Mouse (Mus musculus) midbrain, embryonic 16.5 days (tissue): Measurements from ENCODE around the gene Tmprss7. TPM values are rescaled to one million over a fixed set of nuclear protein-coding genes. Genes with fewer than 3 reads are reported as not detected.

ENCODE experiments used
- ATAC-seq: fragments of 200-750 bp; cut with Nextera tagmentation; 2 replicates; pipeline ENCODE4 v1.8.0; 2017; ENCODE audit warnings: moderate TSS enrichment
- H3K27ac ChIP-seq: fragments of 300-500 bp; sonication (generic); 2 replicates; pipeline ENCODE4 v1.5.1; 2014; ENCODE audit warnings: mild to moderate bottlenecking, low read length, mixed read lengths
- H3K27me3 ChIP-seq: fragments of 300-500 bp; sonication (generic); 2 replicates; pipeline ENCODE4 v1.6.1; 2014; ENCODE audit warnings: low read depth, low read length, mixed read lengths; ENCODE audit not compliant: control insufficient read depth, insufficient read depth
- H3K36me3 ChIP-seq: fragments of 300-500 bp; sonication (generic); 2 replicates; pipeline ENCODE4 v1.6.1; 2014; ENCODE audit warnings: mild to moderate bottlenecking, low read length, moderate library complexity, mixed read lengths; ENCODE audit not compliant: control insufficient read depth, insufficient read depth
- H3K4me1 ChIP-seq: fragments of 300-500 bp; sonication (generic); 2 replicates; pipeline ENCODE4 v1.6.1; 2014; ENCODE audit warnings: mild to moderate bottlenecking, low read length, mixed read lengths; ENCODE audit not compliant: control insufficient read depth, insufficient read depth
- H3K4me2 ChIP-seq: fragments of 300-500 bp; sonication (generic); 2 replicates; pipeline ENCODE4 v1.6.1; 2014; ENCODE audit warnings: mild to moderate bottlenecking, low read length, mixed read lengths
- H3K4me3 ChIP-seq: fragments of 300-500 bp; sonication (generic); 2 replicates; pipeline ENCODE4 v1.5.1; 2014; ENCODE audit warnings: low read depth, mild to moderate bottlenecking, low read length, moderate library complexity, mixed read lengths
- H3K9ac ChIP-seq: fragments of 300-500 bp; sonication (generic); 2 replicates; pipeline ENCODE4 v1.6.1; 2014; ENCODE audit warnings: low read depth, low read length, mixed read lengths
- H3K9me3 ChIP-seq: fragments of 300-500 bp; sonication (generic); replicated peaks from 2 replicates; pipeline ENCODE4 v1.6.1; 2014; ENCODE audit warnings: mild to moderate bottlenecking, low read length, mixed read lengths; ENCODE audit not compliant: control insufficient read depth, poor library complexity, severe bottlenecking
- WGBS: fragments of 180-500 bp; shearing (Covaris S2); extraction: QIAGEN DNeasy Blood & Tissue Kit; methylation state at CpG from one replicate; pipeline ENCODE4 v1.1.7; 2014; 5-methylcytosine and 5-hydroxymethylcytosine counted together
- polyA plus RNA-seq: library from polyadenylated mRNA; unstranded; fragments of >200 nt; fragmentation: Nextera tagmentation; extraction: Ambion mirVana; gene quantifications from 2 replicates; pipeline ENCODE4 v1.2.1, GENCODE M21; 2015

Gene Tmprss7
- polyA plus RNA-seq, 1 experiment from 2014 or later, result 0.93 TPM

DNA sequence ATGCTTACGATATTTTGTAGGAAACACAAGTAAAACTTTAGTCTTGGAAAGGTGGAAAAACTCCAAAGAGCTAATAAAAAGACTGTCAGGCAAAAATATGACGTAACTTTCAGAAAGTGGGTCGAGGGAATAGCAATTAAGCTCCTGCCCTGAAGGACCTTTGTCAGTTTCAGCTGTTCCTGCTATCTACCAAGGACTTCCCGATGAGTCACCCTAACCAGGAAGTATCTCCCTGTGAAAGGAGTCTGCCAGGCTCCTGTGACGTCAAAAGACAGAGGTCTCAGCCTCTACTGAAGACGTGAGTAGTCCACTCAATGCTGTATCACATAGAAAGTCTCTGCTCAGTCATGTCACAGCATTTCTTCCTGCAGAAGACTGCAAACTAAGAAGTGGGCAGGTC lies 49.1 kb downstream of the Tmprss7 start:
- H3K4me2 ChIP-seq, result no peak overlapping the region
- H3K27me3 ChIP-seq, result no peaks in the 10 kb centered on the region
- H3K27ac ChIP-seq, result no peak overlapping the region
- H3K4me3 ChIP-seq, result no peak overlapping the region
- no peak for ATAC-seq
- 80% methylated on average over 6 of the region's 6 CpGs for WGBS
- no peaks in the 10 kb centered on the region for H3K4me1 ChIP-seq
- H3K9ac ChIP-seq, result no peak overlapping the region
- no peaks in the 10 kb centered on the region for H3K36me3 ChIP-seq
- H3K9me3 ChIP-seq, result no peaks in the 10 kb centered on the region

DNA sequence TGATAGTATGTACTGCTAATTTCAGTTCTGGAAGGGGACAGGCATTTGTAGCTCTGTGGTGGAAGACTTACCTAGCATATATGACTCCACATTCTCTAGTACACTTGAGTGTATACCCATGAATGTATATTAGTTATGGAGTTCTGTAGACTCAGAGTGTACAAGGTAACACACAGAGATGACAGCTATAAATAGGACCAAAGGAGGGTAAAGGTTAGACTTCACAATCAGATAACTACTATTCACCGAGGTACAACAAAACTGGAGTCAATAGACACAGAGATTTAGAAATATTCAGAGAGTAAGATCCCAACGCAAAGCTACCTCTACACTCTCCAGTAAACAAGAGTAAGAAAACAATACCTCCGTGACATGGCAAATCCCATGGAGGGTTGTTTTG lies 49.5 kb downstream of the Tmprss7 start:
- no peak for ATAC-seq
- Histone ChIP-seq H3K4me2 (no peak overlapping the region), H3K9ac (no peak overlapping the region), H3K4me1 (no peaks in the 10 kb centered on the region), H3K36me3 (no peaks in the 10 kb centered on the region), H3K27ac (no peak overlapping the region), H3K4me3 (no peak overlapping the region), H3K27me3 (no peaks in the 10 kb centered on the region), H3K9me3 (no peaks in the 10 kb centered on the region)
- WGBS, result 92% methylated on average over 3 of the region's 3 CpGs

DNA sequence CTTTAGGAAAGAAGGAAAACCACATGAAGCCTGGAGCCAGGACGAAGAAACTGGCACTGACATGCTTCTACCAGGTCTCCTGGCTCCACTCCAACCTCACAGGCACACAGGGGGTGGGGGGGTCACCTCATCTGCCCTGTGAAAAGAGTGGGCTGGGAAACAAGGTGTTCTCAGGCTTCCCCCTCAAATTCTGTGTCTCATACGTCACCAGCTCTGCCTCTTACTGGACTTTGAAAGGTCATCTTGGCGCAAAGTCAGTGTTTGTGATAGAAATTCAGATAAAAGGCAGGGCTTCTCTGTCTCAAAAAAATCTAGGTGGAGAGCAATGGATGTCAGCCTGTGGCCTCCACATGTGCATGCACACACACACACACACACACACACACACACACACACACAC lies 52.2 kb downstream of the Tmprss7 start:
- Histone ChIP-seq H3K36me3 (no peaks in the 10 kb centered on the region), H3K9ac (no peak overlapping the region), H3K27ac (no peak overlapping the region), H3K27me3 (no peaks in the 10 kb centered on the region), H3K4me2 (no peak overlapping the region), H3K4me3 (no peak overlapping the region), H3K4me1 (no peaks in the 10 kb centered on the region), H3K9me3 (no peaks in the 10 kb centered on the region)
- no peak for ATAC-seq
- 79% methylated on average over 3 of the region's 3 CpGs for WGBS

DNA sequence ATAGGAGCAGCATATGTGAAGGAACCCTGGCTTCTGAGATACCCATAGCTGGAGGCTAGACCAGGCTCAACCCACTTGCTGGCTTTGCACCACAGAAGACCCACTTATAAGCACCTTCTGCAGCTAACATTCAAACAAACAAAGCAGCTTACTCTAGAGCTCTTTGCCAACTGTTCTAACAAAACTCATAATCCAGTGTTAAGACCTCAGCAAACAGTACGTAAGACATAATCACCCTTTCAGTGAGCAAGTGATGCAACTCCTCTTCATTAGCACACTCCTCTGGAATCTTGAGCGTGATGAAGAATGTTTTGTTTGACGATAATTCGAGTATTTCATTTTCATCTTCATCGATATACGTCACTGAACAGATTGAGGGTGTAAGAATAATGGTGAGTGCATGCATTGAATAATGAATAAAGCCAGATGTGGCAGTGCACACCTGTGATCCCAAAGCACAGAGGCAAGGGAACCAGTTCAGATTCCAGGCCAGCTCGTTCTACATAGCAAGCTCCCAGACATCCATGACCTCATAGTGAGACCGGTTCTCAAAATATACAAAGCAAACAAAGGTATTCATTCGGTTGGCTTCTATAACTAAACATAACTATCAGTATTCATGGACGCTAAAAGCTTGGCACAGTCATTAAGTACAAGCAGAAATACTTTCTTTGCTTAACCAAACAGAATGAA lies 53.2 kb downstream of the Tmprss7 start:
- Histone ChIP-seq H3K4me2 (no peak overlapping the region), H3K36me3 (no peaks in the 10 kb centered on the region), H3K4me1 (no peaks in the 10 kb centered on the region), H3K4me3 (no peak overlapping the region), H3K9ac (no peak overlapping the region), H3K27me3 (no peaks in the 10 kb centered on the region), H3K9me3 (no peaks in the 10 kb centered on the region), H3K27ac (no peak overlapping the region)
- 85% methylated on average over 10 of the region's 10 CpGs for WGBS
- no peak for ATAC-seq

DNA sequence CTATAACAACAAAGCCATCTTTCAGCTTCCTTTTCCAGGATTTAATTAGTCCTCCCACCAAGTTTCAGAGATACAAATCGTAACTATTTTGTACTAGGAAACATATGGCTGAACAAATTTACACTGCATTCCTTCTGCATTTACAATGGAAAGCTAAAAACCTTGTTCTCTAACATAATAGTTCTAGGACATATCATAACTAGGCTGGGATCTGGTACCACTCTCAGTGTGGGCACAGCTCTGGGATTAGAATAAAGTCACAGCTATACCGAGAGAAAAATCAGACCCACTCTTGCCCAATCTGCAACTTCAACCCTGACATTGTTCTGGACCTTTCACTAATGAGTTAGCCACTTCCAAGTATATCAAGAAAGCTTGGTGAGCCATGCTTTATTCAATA lies 57.6 kb downstream of the Tmprss7 start:
- Histone ChIP-seq H3K27me3 (no peaks in the 10 kb centered on the region), H3K36me3 (no peaks in the 10 kb centered on the region), H3K9ac (no peak overlapping the region), H3K4me3 (no peak overlapping the region), H3K9me3 (no peaks in the 10 kb centered on the region), H3K4me1 (no peaks in the 10 kb centered on the region), H3K4me2 (no peak overlapping the region), H3K27ac (no peak overlapping the region)
- WGBS, result 87% methylated on average over 2 of the region's 2 CpGs
- ATAC-seq, result no peak

DNA sequence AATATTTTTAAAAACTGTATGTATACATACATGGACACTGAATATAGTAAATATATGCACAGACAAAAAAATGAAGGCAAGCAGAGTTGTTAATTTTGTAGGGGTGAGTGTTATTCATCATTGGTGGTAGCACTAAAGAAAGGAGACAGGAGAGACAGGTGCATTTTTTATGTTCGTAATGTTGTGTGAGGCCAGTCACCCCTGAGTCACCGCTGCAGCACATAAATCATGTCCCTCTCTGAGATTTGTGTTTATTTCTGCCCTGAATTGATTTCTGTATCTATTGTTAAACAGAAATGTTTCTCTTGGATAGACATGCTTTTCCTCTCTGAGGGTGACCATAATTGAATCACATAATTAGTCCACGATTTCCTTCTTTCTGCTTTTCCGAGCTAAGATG lies 61.0 kb downstream of the Tmprss7 start:
- no peaks in the 10 kb centered on the region for H3K27me3 ChIP-seq
- no peak for ATAC-seq
- 87% methylated on average over 4 of the region's 4 CpGs for WGBS

DNA sequence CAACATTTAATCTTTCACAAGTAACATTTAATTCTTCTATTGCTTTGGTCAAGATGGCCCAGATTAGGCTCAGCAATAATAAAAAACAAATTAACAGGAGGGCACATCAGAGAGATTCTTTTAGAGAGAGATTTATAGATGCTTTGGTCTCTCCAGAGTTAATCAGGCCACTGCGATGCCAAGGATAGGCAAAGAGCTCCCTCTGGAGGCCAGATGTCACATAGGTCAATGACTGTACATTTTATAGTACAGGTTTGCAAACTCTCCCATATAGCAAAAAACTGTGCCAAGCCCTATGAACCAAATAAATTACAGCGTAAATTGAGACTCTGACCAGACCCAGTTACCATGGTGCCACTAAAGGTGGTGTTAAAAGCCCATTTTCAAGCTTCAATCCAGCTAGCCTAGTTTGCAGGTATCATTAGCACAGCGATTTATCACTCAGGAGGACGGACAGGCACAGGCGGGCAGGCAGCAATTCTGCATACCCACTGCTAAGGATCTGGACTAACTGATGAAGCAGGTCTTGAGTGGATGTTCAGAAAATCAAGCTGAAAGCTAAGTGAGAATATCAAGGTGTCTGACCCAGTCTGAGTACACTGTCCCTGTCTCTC lies 63.0 kb downstream of the Tmprss7 start:
- Histone ChIP-seq H3K9me3 (no peaks in the 10 kb centered on the region), H3K27me3 (no peaks in the 10 kb centered on the region), H3K36me3 (no peaks in the 10 kb centered on the region), H3K4me3 (no peak overlapping the region), H3K27ac (no peak overlapping the region), H3K9ac (no peak overlapping the region), H3K4me2 (no peak overlapping the region), H3K4me1 (no peaks in the 10 kb centered on the region)
- peak; percentile 93 for ATAC-seq
- 56% methylated on average over 5 of the region's 5 CpGs for WGBS

More for the DNA sequence above, 61.0 kb downstream of the Tmprss7 start:
- Histone ChIP-seq H3K4me1 (no peaks in the 10 kb centered on the region), H3K4me3 (no peak overlapping the region), H3K9me3 (no peaks in the 10 kb centered on the region), H3K36me3 (no peaks in the 10 kb centered on the region), H3K4me2 (no peak overlapping the region), H3K27ac (no peak overlapping the region), H3K9ac (no peak overlapping the region)

DNA sequence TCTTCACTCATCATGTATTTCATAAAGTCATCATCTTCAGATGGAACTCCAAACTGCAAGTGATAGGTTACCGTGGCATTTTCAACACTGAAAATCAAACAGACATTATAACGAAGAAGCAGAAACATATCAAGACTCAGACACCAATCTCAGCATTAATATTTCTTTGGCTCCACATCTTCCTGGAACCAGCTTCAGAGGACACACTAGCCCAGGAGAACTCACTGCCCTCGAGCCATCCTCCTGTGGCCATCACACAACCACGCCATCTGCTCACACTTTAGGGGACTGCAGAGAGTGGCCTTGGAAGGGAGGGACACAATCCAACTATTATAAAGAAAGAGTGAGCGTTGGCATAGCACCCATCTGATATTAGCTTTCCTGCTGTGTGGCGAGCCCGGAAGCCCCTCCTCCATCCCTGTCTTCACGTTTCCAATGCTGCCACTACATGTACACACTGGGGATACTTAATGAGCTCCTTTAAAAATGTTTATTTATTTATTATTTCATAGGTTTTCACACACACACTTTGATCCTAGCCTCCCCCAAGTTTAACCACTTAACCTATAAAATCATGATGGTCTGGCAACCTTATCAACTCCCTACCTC lies 63.9 kb downstream of the Tmprss7 start:
- H3K9me3 ChIP-seq, result no peaks in the 10 kb centered on the region
- H3K4me2 ChIP-seq, result no peak overlapping the region
- H3K36me3 ChIP-seq, result no peaks in the 10 kb centered on the region
- H3K9ac ChIP-seq, result no peak overlapping the region
- no peak; the same call in 1 of the 2 replicates for ATAC-seq
- 80% methylated on average over 8 of the region's 8 CpGs for WGBS
- H3K27ac ChIP-seq, result no peak overlapping the region
- H3K4me1 ChIP-seq, result no peaks in the 10 kb centered on the region
- no peak overlapping the region for H3K4me3 ChIP-seq
- no peaks in the 10 kb centered on the region for H3K27me3 ChIP-seq

DNA sequence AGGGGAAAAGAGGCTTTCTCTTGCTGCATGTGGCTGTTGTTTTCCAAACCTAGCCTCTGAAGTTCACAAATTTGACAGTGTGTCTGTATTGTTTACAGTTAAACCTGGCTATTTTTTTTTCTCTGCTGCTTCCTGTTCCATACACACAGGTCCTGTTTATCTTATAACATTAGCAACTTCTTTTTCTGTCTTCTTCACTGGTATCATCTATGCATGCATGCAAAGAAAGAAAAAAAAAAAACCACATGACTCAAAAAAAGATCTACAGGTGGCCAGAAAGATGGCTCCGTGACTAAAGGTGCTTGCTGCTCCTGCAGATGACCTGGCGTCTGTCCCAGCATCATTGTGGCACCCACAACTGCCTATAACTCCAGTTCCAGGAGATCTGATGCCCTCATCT lies 68.1 kb downstream of the Tmprss7 start:
- Histone ChIP-seq H3K4me2 (no peak overlapping the region), H3K36me3 (no peaks in the 10 kb centered on the region), H3K4me3 (no peak overlapping the region), H3K27ac (no peak overlapping the region), H3K9me3 (no peaks in the 10 kb centered on the region), H3K9ac (no peak overlapping the region), H3K4me1 (no peaks in the 10 kb centered on the region), H3K27me3 (no peaks in the 10 kb centered on the region)
- no peak for ATAC-seq
- WGBS, result 85% methylated on average over 2 of the region's 2 CpGs
